ENCODE assay signal across 9 mouse cellular contexts in the genomic region with DNA sequence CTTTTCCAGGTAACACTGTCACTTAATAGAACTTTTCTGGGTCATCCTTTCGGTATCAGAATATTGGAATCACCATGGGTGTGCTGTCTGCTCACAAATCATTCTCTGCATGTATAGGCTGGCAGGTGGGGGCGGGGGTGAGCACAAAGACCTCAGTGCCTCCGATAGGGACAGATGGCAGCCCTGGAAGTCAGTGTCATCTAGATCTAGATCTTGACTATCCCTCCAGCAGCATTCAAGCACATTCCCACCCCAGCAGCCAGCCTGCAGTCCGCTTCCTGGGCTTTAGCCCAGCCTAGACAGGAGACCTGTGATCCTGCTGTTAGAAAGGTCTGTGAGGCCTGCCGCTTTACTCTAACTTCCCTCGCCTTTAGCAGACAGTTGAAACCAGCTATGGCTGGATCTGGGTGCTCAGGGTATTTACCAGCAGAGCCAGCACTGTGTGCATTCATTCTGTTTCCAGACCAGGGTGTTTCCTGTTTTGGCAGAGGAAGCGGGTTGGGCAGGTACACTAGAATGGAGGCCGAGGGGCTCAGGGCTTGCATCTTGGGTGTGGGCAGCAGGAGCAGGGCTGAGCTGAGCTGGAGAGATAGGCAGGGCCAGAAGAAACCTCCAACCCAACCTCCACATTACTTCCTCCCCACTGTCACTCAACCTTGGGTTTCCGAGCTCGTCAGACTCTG.
DNase-seq lines count a peak whose midpoint lies in the region; ATAC-seq and TF ChIP-seq lines count a peak whose summit lies in the region.
"Had no signal": no experiment of that assay in that cellular context is flagged by ENCODE, and none has a peak within 500 bp of the region (broad histone marks: within the 10 kb centered on the region; RNA-seq: fewer than 3 reads in every experiment).

No protein-coding gene starts in this region.

- H3K4me2 ChIP-seq in lung, postnatal 0 days (replicated peaks; ENCODE audit: low read depth, low read length), result no peak overlapping the region
- H3K4me2 ChIP-seq: lung, embryonic 14.5 days had no signal

- in situ Hi-C loops in ES-E14 (cut with MboI; ENCODE audit: low sequenced_read_pairs in 2 of 2, unreplicated experiment in 2 of 2), result no loop called here

- no peaks in the 10 kb centered on the region; the same call in 1 of the 2 replicates for H3K36me3 ChIP-seq in ES-E14 (ENCODE audit: control insufficient read depth, insufficient read depth, low read length, poor library complexity, severe bottlenecking)
- H3K36me3 ChIP-seq in lung, postnatal 0 days (ENCODE audit: insufficient read depth, low read length), result no peaks in the 10 kb centered on the region

- peak overlapping the region; percentile 30; the same call in 1 of the 2 replicates for H3K27ac ChIP-seq in ES-E14 (ENCODE audit: insufficient read depth, low read depth, low read length, poor library complexity, severe bottlenecking)
- H3K27ac ChIP-seq in lung, postnatal 0 days (ENCODE audit: low read length), result no peak overlapping the region

- peaks cover 3 to 5% of the 10 kb centered on the region in 2 experiments; a peak in 3 of 4 replicates for H3K4me1 ChIP-seq in ES-E14 (ENCODE audit: control insufficient read depth in 2 of 2, insufficient read depth in 2 of 2, low read length in 2 of 2, poor library complexity in 1 of 2)
- no peaks in the 10 kb centered on the region for H3K4me1 ChIP-seq in lung, postnatal 0 days (ENCODE audit: insufficient read depth, low read depth, low read length)

- no peaks in the 10 kb centered on the region for H3K27me3 ChIP-seq in lung, postnatal 0 days (replicated peaks; ENCODE audit: insufficient read depth, low read length)

- peak; percentile 50 for DNase-seq in kidney, adult 11 months
- no peak for DNase-seq in kidney, adult 8-10 months
- peak; percentile 40 for DNase-seq in ES-E14 (ENCODE audit: low read depth, low spot score)
- DNase-seq in cerebellum, postnatal 36 days, result peak; percentile 29 to 31
- no peak for DNase-seq in adrenal gland, adult 2 months
- DNase-seq in ovary, postnatal 36 days (ENCODE audit: low spot score), result no peak
- no peak for DNase-seq in lung, postnatal 0 days (ENCODE audit: low spot score)
- DNase-seq: lung, embryonic 14.5 days had no signal

- WGBS in lung, postnatal 0 days, result 62% methylated on average over 10 of the region's 10 CpGs

- H3K4me3 ChIP-seq in ES-E14 (ENCODE audit: insufficient read depth in 1 of 2, low read depth in 1 of 2, low read length in 2 of 2, poor library complexity in 1 of 2, severe bottlenecking in 1 of 2), result 0 out of 4 replicates have a peak overlapping the region, but pooled peaks of 1 of the 2 experiments have one; percentile 20
- no peak overlapping the region for H3K4me3 ChIP-seq in lung, postnatal 0 days (ENCODE audit: low read depth, low read length)

- peak; percentile 95 for ATAC-seq in megakaryocyte progenitor cell, adult 5-6 weeks (replicated peaks; ENCODE audit: poor library complexity)
- no peak for ATAC-seq in lung, postnatal 0 days

- TF ChIP-seq CTCF in lung, postnatal 0 days (IDR thresholded peaks at IDR 0.05), result no peak

- no peaks in the 10 kb centered on the region for H3K9me3 ChIP-seq in ES-E14 (ENCODE audit: control insufficient read depth, insufficient read depth, low read depth, low read length)
- H3K9me3 ChIP-seq in lung, postnatal 0 days (ENCODE audit: low read length), result no peaks in the 10 kb centered on the region

- no peak overlapping the region for H3K9ac ChIP-seq in ES-E14 (ENCODE audit: insufficient read depth, low read depth, low read length, poor library complexity, severe bottlenecking)
- no peak overlapping the region for H3K9ac ChIP-seq in lung, postnatal 0 days (replicated peaks; ENCODE audit: low read depth)
- H3K9ac ChIP-seq: lung, embryonic 14.5 days had no signal

- TF ChIP-seq EP300 in lung, postnatal 0 days (IDR thresholded peaks at IDR 0.05), result no peak

TF ChIP-seq in ES-E14, 5 proteins besides CTCF, POLR2A, EP300 and RAD21:
- TF ChIP-seq ZC3H11A (IDR thresholded peaks at IDR 0.05; ENCODE audit: borderline replicate concordance, low read depth, low read length) (no peak), HCFC1 (IDR thresholded peaks at IDR 0.05; ENCODE audit: borderline replicate concordance, insufficient read depth, low read length) (no peak), MAFK (IDR thresholded peaks at IDR 0.05; ENCODE audit: insufficient read depth, low read depth, low read length) (no peak), CHD2 (IDR thresholded peaks at IDR 0.05; ENCODE audit: low read depth, low read length) (no peak)
TF ChIP-seq in ES-E14: peak in this region for 0.

Comparison
In these comparisons a context has a peak if more than half of its experiments do, and no peak if none do; other contexts are left out.
1. DNase-seq: peak in kidney, adult 11 months (single experiment), ES-E14 (single experiment) and cerebellum, postnatal 36 days (2 of 2); none in kidney, adult 8-10 months (0 of 2), adrenal gland, adult 2 months (single experiment), ovary, postnatal 36 days (single experiment) and lung, postnatal 0 days (single experiment).